Mouse (Mus musculus) spleen, adult 2 months (tissue): ENCODE data around the gene Glcci1. TPM values are rescaled to one million over a fixed set of nuclear protein-coding genes. Genes with fewer than 3 reads are reported as not detected.

Source experiments
- DNase-seq, 2 experiments: peaks; one replicate each; pipeline versions ENCODE4 v3.0.0 to v3.0.0-alpha.2; 2012 to 2021; ENCODE audit warnings: low spot score in 2 of 2, low read depth in 1 of 2
- H3K27ac ChIP-seq: fragments of 200-500 bp; 2 replicates; pipeline ENCODE4 v1.5.1; 2012; ENCODE audit warnings: low read length, inconsistent platforms; ENCODE audit not compliant: insufficient read depth
- H3K27me3 ChIP-seq: fragments of 200-500 bp; 2 replicates; pipeline ENCODE4 v1.6.1; 2012; ENCODE audit warnings: mild to moderate bottlenecking, moderate library complexity, low read length, inconsistent platforms; ENCODE audit not compliant: control insufficient read depth, insufficient read depth
- H3K36me3 ChIP-seq: fragments of 200-500 bp; 2 replicates; pipeline ENCODE4 v1.6.1; 2012; ENCODE audit warnings: mild to moderate bottlenecking, low read length, inconsistent platforms; ENCODE audit not compliant: control insufficient read depth, insufficient read depth
- H3K4me1 ChIP-seq: fragments of 200-500 bp; 2 replicates; pipeline ENCODE4 v1.6.1; 2011; ENCODE audit warnings: inconsistent platforms; ENCODE audit not compliant: control insufficient read depth, insufficient read depth, insufficient read length
- H3K4me3 ChIP-seq: fragments of 200-500 bp; 2 replicates; pipeline ENCODE4 v1.5.1; 2011; ENCODE audit warnings: mild to moderate bottlenecking, inconsistent platforms; ENCODE audit not compliant: insufficient read depth, insufficient read length; ENCODE audit errors: extremely low read depth
- CTCF ChIP-seq: fragments of 200-500 bp; IDR thresholded peaks from 2 replicates; pipeline ENCODE4 v1.5.1; 2011; ENCODE audit warnings: mild to moderate bottlenecking, inconsistent platforms; ENCODE audit not compliant: insufficient read depth, insufficient read length, insufficient replicate concordance; ENCODE audit errors: extremely low read depth
- POLR2A ChIP-seq: fragments of 200-500 bp; IDR thresholded peaks from 2 replicates; pipeline ENCODE4 v1.6.1; 2011; ENCODE audit warnings: low read depth, low read length, inconsistent platforms
- WGBS: fragments of 180-500 bp; shearing (Covaris S2); methylation state at CpG from one replicate; pipeline ENCODE4 v1.1.7; 2018; 5-methylcytosine and 5-hydroxymethylcytosine counted together
- polyA plus RNA-seq: library from polyadenylated mRNA; depleted of rRNA; stranded (reverse); fragments of >200 nt; gene quantifications from 2 replicates; pipeline ENCODE4 v1.2.3, GENCODE M21; 2012

Glcci1 gene
- polyA plus RNA-seq, 1 experiment: 11.2 TPM

- 66% methylated on average over 5 of the region's 5 CpGs for WGBS
- Histone ChIP-seq H3K4me1 (no peaks in the 10 kb centered on the region), H3K27ac (no peak overlapping the region), H3K27me3 (no peaks in the 10 kb centered on the region), H3K36me3 (no peaks in the 10 kb centered on the region), H3K4me3 (no peak overlapping the region)
- DNase-seq: no peak
- no peak for TF ChIP-seq CTCF
- TF ChIP-seq POLR2A: no peak
Observed at GRCm38 (mm10) chr6:8472915-8473314, 36.5 kb upstream of the Glcci1 start.

GRCm38 (mm10) chr6:8473498-8473897, 35.9 kb upstream of the Glcci1 start:
- WGBS: 77% methylated on average over 5 of the region's 5 CpGs
- no peak for DNase-seq
- H3K36me3 ChIP-seq: no peaks in the 10 kb centered on the region

GRCm38 (mm10) chr6:8474316-8474715, 35.1 kb upstream of the Glcci1 start:
- H3K4me1 ChIP-seq: no peaks in the 10 kb centered on the region
- no peak for DNase-seq
- 77% methylated on average over 3 of the region's 3 CpGs for WGBS
- no peaks in the 10 kb centered on the region for H3K27me3 ChIP-seq
- no peaks in the 10 kb centered on the region for H3K36me3 ChIP-seq
- H3K27ac ChIP-seq: no peak overlapping the region
- TF ChIP-seq POLR2A (no peak), CTCF (no peak)
- no peak overlapping the region for H3K4me3 ChIP-seq

More at GRCm38 (mm10) chr6:8473498-8473897, 35.9 kb upstream of the Glcci1 start:
- H3K27ac ChIP-seq: no peak overlapping the region; the same call in 1 of the 2 replicates
- H3K4me3 ChIP-seq: no peak overlapping the region
- H3K4me1 ChIP-seq: no peaks in the 10 kb centered on the region
- TF ChIP-seq POLR2A (no peak), CTCF (no peak)
- no peaks in the 10 kb centered on the region for H3K27me3 ChIP-seq

GRCm38 (mm10) chr6:8474820-8475219, 34.6 kb upstream of the Glcci1 start:
- no peaks in the 10 kb centered on the region for H3K36me3 ChIP-seq
- TF ChIP-seq CTCF (no peak), POLR2A (no peak)
- H3K27ac ChIP-seq: no peak overlapping the region
- H3K27me3 ChIP-seq: no peaks in the 10 kb centered on the region
- H3K4me1 ChIP-seq: no peaks in the 10 kb centered on the region
- no peak for DNase-seq
- H3K4me3 ChIP-seq: no peak overlapping the region
- 95% methylated on average over 4 of the region's 4 CpGs for WGBS

GRCm38 (mm10) chr6:8479176-8479575, 30.2 kb upstream of the Glcci1 start:
- 93% methylated on average over 1 of the region's 1 CpGs for WGBS
- Histone ChIP-seq H3K36me3 (no peaks in the 10 kb centered on the region), H3K4me1 (no peaks in the 10 kb centered on the region; the same call in 1 of the 2 replicates), H3K27ac (no peak overlapping the region), H3K4me3 (no peak overlapping the region), H3K27me3 (no peaks in the 10 kb centered on the region)
- no peak for DNase-seq
- no peak for TF ChIP-seq CTCF
- TF ChIP-seq POLR2A: no peak

- TF ChIP-seq CTCF (no peak), POLR2A (no peak)
- Histone ChIP-seq H3K4me1 (peaks cover 15% of the 10 kb centered on the region), H3K36me3 (no peaks in the 10 kb centered on the region), H3K27me3 (no peaks in the 10 kb centered on the region), H3K27ac (peak overlapping the region; percentile 84), H3K4me3 (no peak overlapping the region)
- DNase-seq: no peak
- 73% methylated on average over 17 of the region's 17 CpGs for WGBS
Observed at GRCm38 (mm10) chr6:8484437-8485275, 24.7 kb upstream of the Glcci1 start.

- Histone ChIP-seq H3K27me3 (no peaks in the 10 kb centered on the region), H3K27ac (peak overlapping the region; percentile 84), H3K36me3 (no peaks in the 10 kb centered on the region), H3K4me1 (peaks cover 15% of the 10 kb centered on the region), H3K4me3 (peak overlapping the region; percentile 39; the same call in 1 of the 2 replicates)
- WGBS: 15% methylated on average over 16 of the region's 16 CpGs
- TF ChIP-seq CTCF (no peak), POLR2A (peak; percentile 3)
- DNase-seq: peak; percentile 69 to 87
Observed at GRCm38 (mm10) chr6:8485414-8486175, 23.8 kb upstream of the Glcci1 start.
